Mouse (Mus musculus) lung, postnatal 10 days (tissue): ENCODE results near the gene Slc25a47.

Experiments
- DNase-seq: peaks from one replicate; pipeline ENCODE4 v3.0.0; 2021

The Slc25a47 gene

GRCm38 (mm10) chr12:108865007-108865494, 29.2 kb downstream of the Slc25a47 start:
- DNase-seq, result peak; percentile 54

GRCm38 (mm10) chr12:108869575-108869974, 33.7 kb downstream of the Slc25a47 start:
- no peak for DNase-seq

- no peak for DNase-seq
Observed at GRCm38 (mm10) chr12:108873122-108873521, 37.3 kb downstream of the Slc25a47 start.

- DNase-seq, result no peak
Observed at GRCm38 (mm10) chr12:108879138-108879537, 43.3 kb downstream of the Slc25a47 start.

- no peak for DNase-seq
Observed at GRCm38 (mm10) chr12:108880606-108881005, 44.8 kb downstream of the Slc25a47 start.

- DNase-seq, result no peak
Observed at GRCm38 (mm10) chr12:108881192-108881591, 45.3 kb downstream of the Slc25a47 start.

DNA sequence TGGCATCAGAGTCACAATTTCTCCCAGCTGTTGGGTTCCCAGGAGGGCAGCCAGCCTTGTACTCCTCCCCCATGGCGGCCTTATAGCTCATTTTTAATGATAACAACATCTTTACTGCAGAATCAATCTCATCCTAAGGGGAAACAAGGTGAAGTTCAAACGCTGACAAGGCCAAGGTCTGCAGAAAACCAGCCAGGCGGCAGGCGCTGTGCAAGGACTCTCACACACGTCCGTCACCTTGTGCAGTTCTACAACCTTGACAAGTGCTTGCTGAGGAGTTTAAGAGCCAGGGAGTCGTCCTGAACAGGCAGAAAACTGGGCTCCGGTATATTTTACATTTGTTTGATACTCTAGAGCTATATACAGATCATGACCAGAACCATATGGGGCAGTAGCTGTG, 46.9 kb downstream of the Slc25a47 start:
- no peak for DNase-seq

DNA sequence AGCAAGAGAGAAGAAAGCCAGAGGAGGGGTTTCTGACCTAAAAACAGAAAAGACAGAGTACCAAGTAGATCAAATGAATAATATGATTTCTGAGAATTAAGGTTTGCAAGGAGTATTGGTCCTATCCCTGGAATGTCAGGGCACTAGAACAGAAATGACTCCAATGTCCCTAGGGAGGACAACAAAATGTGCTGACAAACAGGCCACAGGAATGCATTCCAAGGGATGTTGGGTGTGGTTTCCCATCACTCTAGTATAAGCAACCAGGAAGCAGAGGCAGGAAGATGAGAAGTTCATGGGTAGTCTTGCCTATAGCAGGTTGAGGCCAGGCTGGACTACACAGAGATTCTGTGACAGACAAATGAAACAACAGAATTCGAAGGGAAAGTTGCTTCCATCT, 50.1 kb downstream of the Slc25a47 start:
- no peak for DNase-seq

DNA sequence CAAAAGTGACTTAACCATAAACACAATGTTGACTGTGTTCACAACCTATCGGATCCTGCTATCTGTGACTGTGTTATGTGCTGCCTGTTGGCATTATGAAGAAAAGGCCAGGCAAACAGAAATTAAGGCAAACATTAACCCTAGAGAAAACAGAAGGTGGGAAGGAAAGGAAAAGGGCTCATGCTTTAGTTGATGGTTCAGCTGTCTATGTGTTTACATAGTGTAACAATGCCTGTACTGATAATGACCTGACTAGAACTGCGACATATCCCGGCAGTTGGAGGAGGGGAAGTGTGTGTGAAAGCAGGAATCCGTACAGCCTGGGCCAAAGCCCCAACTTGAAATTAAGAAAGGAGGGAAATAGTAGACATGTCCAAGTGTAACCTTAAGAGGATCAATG, 51.2 kb downstream of the Slc25a47 start:
- no peak for DNase-seq

DNA sequence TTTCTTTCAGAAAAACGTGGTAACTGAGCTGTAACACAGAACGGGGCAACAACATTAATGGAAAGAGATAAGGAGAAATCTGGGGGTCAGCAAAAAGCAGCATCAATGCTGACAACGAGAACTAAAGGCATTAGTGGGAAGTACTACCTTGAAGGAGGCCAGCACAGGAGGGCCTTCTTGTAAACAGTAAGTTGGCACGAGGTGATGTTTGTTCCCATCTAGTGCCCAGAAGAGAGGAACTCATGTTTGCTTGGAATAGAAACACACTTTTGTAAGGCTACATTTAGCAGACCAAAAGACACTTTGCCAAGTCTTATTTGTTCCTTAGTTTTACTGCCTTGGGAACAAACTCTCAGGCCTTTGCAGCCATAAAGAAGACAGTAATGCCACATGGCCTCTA, 52.8 kb downstream of the Slc25a47 start:
- no peak for DNase-seq

DNA sequence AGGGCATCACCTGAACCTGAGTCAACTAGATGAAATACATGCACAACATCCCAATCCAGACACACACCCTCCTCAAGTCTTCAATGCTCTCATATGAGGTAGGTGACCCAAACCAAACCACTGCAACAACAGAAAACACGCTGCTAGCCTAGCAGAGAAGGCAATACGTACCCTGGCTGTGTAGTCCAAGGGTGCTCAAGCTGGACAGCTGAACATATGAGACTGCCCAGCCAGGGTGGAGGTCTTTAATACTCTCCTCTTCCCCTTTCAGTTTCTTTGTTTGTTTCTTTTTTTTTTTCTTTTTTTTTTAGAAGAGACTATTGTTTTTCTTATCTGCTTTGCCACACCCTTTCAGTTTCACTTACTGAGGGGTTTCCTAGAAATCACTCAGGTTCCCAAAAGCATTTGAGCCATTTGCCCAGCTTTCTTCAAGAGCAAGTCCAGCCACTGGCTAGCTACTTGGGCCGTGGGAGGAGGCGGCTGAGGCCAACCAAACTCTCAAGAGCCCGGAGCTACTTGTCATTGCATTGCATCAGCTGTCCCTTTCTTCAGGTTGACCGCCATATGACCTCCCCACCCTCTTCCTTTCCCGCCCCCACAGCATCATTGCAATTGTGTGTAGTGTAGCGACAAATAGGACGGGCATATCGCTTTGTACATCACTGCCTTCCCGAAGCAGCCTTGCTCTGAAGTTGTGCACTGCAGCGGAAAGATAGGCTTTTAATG, 57.3 kb downstream of the Slc25a47 start, which contains the start of gene Wdr25:
Gene Wdr25 (plus strand): TSS at position 643 of the 726 bp plus-strand sequence.
- DNase-seq, result peak; percentile 55

GRCm38 (mm10) chr12:108893715-108894431, 58.0 kb downstream of the Slc25a47 start, which contains the start of gene Wars:
Wars (minus strand) TSS chr12:108894174.
- DNase-seq, result peak; percentile 98

DNA sequence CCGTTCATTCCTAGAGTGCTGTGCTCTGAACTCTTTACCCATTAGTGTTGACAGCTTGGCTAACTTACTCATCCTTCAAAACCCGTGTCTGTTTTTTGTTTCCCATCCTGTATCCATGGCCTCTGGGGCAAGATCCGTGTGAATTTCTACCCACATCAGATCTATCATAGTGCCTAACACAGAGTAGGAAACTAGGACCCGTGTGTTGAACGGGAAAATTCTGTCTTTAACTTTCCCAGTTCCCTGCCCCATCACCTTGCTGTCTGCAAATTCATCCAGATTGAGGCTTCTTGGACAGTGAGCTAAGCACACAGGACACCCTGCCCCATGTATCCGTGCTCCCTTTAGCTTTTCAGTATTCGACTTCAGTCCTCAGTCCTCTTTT, 58.6 kb downstream of the Slc25a47 start:
- no peak for DNase-seq

DNA sequence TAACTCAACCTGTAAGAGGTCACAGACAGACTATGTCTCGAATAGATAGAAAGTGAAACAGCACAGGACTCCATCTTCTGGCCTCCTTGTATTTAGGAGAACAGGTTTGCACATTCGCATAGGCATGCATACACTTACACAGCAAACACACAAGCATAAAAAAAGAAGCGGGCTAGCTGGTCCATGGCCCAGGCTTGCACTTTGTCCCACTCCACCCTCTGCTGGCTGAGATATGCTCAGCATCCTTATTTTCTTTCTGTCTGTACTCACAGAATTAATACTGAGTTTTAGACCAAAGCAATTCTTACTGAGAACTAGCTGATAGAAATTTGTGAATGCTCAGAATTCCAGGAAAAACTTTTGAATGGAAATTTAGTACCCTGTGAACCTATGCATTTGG, 60.2 kb downstream of the Slc25a47 start:
- peak; percentile 65 for DNase-seq

GRCm38 (mm10) chr12:108901346-108901745, 65.5 kb downstream of the Slc25a47 start:
- DNase-seq, result no peak

GRCm38 (mm10) chr12:108902940-108903339, 67.1 kb downstream of the Slc25a47 start:
- DNase-seq, result peak; percentile 62

GRCm38 (mm10) chr12:108903600-108904275, 67.9 kb downstream of the Slc25a47 start:
- peak; percentile 79 for DNase-seq

DNA sequence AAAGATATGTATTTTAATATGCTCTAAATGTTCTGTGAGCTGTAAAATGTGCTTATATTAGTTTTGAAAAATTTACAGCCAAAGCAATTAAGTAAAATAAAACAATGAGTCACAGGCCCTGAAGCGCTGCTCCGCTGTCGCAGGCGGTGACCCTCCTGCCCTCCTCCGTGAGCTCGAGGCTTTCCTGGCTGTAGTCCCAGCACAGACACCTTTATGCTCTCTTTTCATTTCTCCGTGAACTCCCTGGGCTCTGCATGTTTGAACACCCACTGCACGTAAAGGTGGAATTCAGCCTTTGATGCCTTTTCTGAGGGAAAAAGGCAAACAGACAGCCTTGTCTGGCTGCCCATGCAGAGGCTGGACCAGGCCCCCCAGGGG, 68.4 kb downstream of the Slc25a47 start:
- DNase-seq, result no peak

DNA sequence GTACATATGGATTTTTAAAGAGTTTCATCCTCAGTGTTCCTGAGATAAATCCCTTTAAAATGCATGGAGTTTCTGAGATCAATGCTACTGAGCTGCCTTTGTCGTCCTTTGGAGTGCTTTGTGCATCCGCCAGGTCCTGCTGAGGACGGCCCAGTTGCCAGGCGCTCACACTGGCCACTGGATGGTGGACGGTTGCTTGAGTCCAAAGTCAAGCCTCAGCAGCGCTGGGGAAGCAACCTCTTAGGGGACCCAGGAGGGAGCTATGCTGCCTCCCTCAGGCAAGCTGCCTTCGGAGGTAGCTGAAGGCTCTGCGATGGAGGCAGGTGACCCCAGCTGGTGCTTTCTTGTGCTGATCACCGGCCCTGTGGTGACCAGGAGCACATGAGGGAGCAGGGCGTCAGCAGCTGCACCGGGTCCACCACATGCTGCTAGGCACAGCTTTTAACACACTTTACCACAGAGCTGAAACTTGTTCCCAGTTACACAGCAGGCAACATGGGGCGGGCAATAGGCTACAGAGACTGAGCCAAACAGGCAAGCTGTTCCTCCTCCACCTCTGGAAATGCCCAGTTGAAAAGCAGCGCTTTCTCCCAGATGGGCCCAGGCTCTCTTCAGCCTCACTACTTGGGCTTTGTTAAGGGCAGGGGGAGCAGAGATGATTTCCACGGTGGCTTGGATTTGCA, 69.9 kb downstream of the Slc25a47 start:
- DNase-seq, result no peak

- no peak for DNase-seq
Observed at GRCm38 (mm10) chr12:108906398-108906797, 70.6 kb downstream of the Slc25a47 start.
